Mouse (Mus musculus) heart, adult 8-10 months (tissue): ENCODE data around the gene Tmem242. TPM values are rescaled to one million over a fixed set of nuclear protein-coding genes. Genes with fewer than 3 reads are reported as not detected.
"Not testable (repeated sequence)": the region's sequence is repeated elsewhere in the genome, so short reads cannot be mapped to it uniquely, and the experiment has no call there.

Source experiments
- DNase-seq: peaks from one replicate; pipeline ENCODE4 v3.0.0; 2022; ENCODE audit warnings: low spot score
- total RNA-seq, 4 experiments: library from RNA; stranded (reverse); gene quantifications; 2 replicates each; pipeline ENCODE4 v1.2.4; 2022

The Tmem242 gene
- total RNA-seq: 100 to 1,000 TPM; 163 to 170 (median 167) TPM

- peak; percentile 93 for DNase-seq
These were observed at the start of gene Tmem242 for GRCm38 (mm10) chr17:5440159-5440971. Tmem242 (minus strand) TSS chr17:5440259.

GRCm38 (mm10) chr17:5488156-5488555 is 48.1 kb upstream of the Tmem242 start:
- DNase-seq: no peak

GRCm38 (mm10) chr17:5484663-5485062 is 44.6 kb upstream of the Tmem242 start:
- no peak for DNase-seq

- no peak for DNase-seq
These were observed 43.4 kb upstream of the Tmem242 start for GRCm38 (mm10) chr17:5483456-5483855.

- no peak for DNase-seq
These were observed 36.1 kb upstream of the Tmem242 start for GRCm38 (mm10) chr17:5475960-5476725.

GRCm38 (mm10) chr17:5472268-5472667 is 32.2 kb upstream of the Tmem242 start:
- no peak for DNase-seq

GRCm38 (mm10) chr17:5467177-5467576 is 27.1 kb upstream of the Tmem242 start:
- DNase-seq: no peak

GRCm38 (mm10) chr17:5466736-5467135 is 26.7 kb upstream of the Tmem242 start:
- DNase-seq: no peak

GRCm38 (mm10) chr17:5463912-5464311 is 23.9 kb upstream of the Tmem242 start:
- DNase-seq: no peak

GRCm38 (mm10) chr17:5453657-5454056 is 13.6 kb upstream of the Tmem242 start:
- DNase-seq: no peak

- no peak for DNase-seq
These were observed 3.7 kb upstream of the Tmem242 start for GRCm38 (mm10) chr17:5443751-5444150.

GRCm38 (mm10) chr17:5443260-5443659 is 3.2 kb upstream of the Tmem242 start:
- no peak for DNase-seq

- not testable (repeated sequence) for DNase-seq
These were observed 2.3 kb upstream of the Tmem242 start for GRCm38 (mm10) chr17:5442403-5442802.

- DNase-seq: no peak
These were observed 264 bp downstream of the Tmem242 start for GRCm38 (mm10) chr17:5439831-5440158.

GRCm38 (mm10) chr17:5429772-5430133 is 10.3 kb downstream of the Tmem242 start:
- no peak for DNase-seq

- DNase-seq: peak; percentile 93
These were observed 10.8 kb downstream of the Tmem242 start for GRCm38 (mm10) chr17:5429090-5429771.

- peak; percentile 19 for DNase-seq
These were observed 14.9 kb downstream of the Tmem242 start for GRCm38 (mm10) chr17:5425204-5425603.

- DNase-seq: no peak
These were observed 15.9 kb downstream of the Tmem242 start for GRCm38 (mm10) chr17:5424156-5424555.

- DNase-seq: no peak
These were observed 18.2 kb downstream of the Tmem242 start for GRCm38 (mm10) chr17:5421835-5422234.

- no peak for DNase-seq
These were observed 20.1 kb downstream of the Tmem242 start for GRCm38 (mm10) chr17:5419771-5420518.

GRCm38 (mm10) chr17:5419056-5419455 is 21.0 kb downstream of the Tmem242 start:
- no peak for DNase-seq

- DNase-seq: no peak
These were observed 21.5 kb downstream of the Tmem242 start, which contains the start of gene Ldhal6b for GRCm38 (mm10) chr17:5418545-5418944. Ldhal6b (minus strand) TSS chr17:5418767.
